Mouse (Mus musculus) kidney, adult 2 months (tissue): Measurements from ENCODE around the gene Gm13271.
"Not testable (repeated sequence)": the region's sequence is repeated elsewhere in the genome, so short reads cannot be mapped to it uniquely, and the experiment has no call there.

Experiments used
- CTCF ChIP-seq: fragments of 200-500 bp; conservative IDR thresholded peaks from 2 replicates; pipeline ENCODE4 v1.5.1; 2011; ENCODE audit warnings: low read depth, mild to moderate bottlenecking, control low read depth, low read length, moderate library complexity, mixed read lengths; ENCODE audit not compliant: insufficient read depth, insufficient read length
- POLR2A ChIP-seq: fragments of 200-500 bp; IDR thresholded peaks from one replicate; pipeline ENCODE4 v1.6.1; 2011; ENCODE audit warnings: low read depth, low read length, control low read depth

GRCm38 (mm10) chr4:88758751-88759150, 4.1 kb downstream of the Gm13271 start:
- TF ChIP-seq CTCF, POLR2A: not testable (repeated sequence)
